Mouse (Mus musculus): Measurements from ENCODE around the gene Sacm1l. TPM values are rescaled to one million over a fixed set of nuclear protein-coding genes. Genes with fewer than 3 reads are reported as not detected.

Gene Sacm1l
- polyA plus RNA-seq, 1 experiment from 2014 or later, result 55.2 TPM

DNA sequence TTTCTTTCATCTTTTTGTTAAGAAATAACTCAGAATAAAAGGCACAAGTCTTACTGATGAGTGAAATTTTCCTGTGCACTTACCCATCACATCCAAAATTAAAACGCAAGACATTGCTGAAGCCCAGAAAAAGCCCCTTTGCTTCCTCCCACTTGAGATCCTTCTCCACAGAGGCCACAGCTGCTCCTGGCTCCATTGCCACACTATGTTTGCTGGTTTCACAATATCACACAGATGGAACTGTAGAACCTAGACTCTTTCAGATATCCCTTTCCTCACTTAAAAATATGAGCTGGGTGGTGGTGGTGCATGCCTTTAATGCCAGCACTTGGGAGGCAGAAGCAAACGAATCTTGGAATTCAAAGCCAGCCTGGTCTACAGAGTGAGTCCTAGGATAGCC lies 17.1 kb upstream of the Sacm1l start:
- no peak for TF ChIP-seq CTCF (IDR thresholded peaks at IDR 0.05; ENCODE audit: low read depth)
- no peak for DNase-seq (ENCODE audit: low spot score)
- WGBS, result 74% methylated on average over 2 of the region's 2 CpGs

DNA sequence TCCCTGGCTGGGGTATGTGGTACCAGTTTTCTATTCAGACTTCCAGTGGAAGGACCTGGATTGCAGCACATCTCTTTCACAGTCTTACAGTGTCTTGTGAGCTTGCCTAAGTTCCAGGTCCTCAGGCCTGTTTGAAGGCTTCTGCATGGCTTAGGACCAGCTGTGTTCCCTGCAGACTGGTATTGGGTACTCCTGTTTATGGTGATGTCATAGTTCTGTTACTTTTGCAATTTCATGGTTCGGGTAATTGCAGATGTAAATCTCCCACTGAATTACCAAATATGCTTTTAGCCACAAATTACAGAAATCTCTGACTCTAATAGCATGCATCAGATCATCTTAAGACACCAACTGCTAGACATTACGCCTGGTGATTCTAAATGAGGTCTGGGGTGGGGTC lies 14.5 kb upstream of the Sacm1l start:
- WGBS, result 84% methylated on average over 2 of the region's 2 CpGs
- 0 out of 2 replicates have a peak, but pooled peaks cover under 1% of the 10 kb centered on the region for H3K4me1 ChIP-seq (replicated peaks; ENCODE audit: insufficient read depth, low read length)
- H3K27me3 ChIP-seq (ENCODE audit: insufficient read depth, low read length), result no peaks in the 10 kb centered on the region
- H3K9me3 ChIP-seq (replicated peaks; ENCODE audit: low read length), result no peaks in the 10 kb centered on the region
- DNase-seq (ENCODE audit: low spot score), result no peak
- H3K36me3 ChIP-seq (ENCODE audit: insufficient read depth, low read length), result peaks cover 25% of the 10 kb centered on the region; the same call in 1 of the 2 replicates
- H3K4me2 ChIP-seq (ENCODE audit: low read length), result no peak overlapping the region
- H3K9ac ChIP-seq (ENCODE audit: low read depth, low read length), result no peak overlapping the region
- no peak overlapping the region for H3K4me3 ChIP-seq (replicated peaks; ENCODE audit: low read depth, low read length)
- no peak for ATAC-seq (replicated peaks; ENCODE audit: low FRiP score, low read depth)
- TF ChIP-seq CTCF (IDR thresholded peaks at IDR 0.05; ENCODE audit: low read depth), result no peak
- no peak overlapping the region for H3K27ac ChIP-seq

More for the DNA sequence above, 17.1 kb upstream of the Sacm1l start:
- Histone ChIP-seq H3K9me3 (replicated peaks; ENCODE audit: low read length) (no peaks in the 10 kb centered on the region), H3K36me3 (ENCODE audit: insufficient read depth, low read length) (peaks cover 19% of the 10 kb centered on the region; the same call in 1 of the 2 replicates), H3K4me1 (replicated peaks; ENCODE audit: insufficient read depth, low read length) (0 out of 2 replicates have a peak, but pooled peaks cover 3% of the 10 kb centered on the region), H3K9ac (ENCODE audit: low read depth, low read length) (no peak overlapping the region), H3K4me2 (ENCODE audit: low read length) (no peak overlapping the region), H3K27me3 (ENCODE audit: insufficient read depth, low read length) (no peaks in the 10 kb centered on the region), H3K4me3 (replicated peaks; ENCODE audit: low read depth, low read length) (no peak overlapping the region), H3K27ac (no peak overlapping the region)
- ATAC-seq (replicated peaks; ENCODE audit: low FRiP score, low read depth), result no peak

DNA sequence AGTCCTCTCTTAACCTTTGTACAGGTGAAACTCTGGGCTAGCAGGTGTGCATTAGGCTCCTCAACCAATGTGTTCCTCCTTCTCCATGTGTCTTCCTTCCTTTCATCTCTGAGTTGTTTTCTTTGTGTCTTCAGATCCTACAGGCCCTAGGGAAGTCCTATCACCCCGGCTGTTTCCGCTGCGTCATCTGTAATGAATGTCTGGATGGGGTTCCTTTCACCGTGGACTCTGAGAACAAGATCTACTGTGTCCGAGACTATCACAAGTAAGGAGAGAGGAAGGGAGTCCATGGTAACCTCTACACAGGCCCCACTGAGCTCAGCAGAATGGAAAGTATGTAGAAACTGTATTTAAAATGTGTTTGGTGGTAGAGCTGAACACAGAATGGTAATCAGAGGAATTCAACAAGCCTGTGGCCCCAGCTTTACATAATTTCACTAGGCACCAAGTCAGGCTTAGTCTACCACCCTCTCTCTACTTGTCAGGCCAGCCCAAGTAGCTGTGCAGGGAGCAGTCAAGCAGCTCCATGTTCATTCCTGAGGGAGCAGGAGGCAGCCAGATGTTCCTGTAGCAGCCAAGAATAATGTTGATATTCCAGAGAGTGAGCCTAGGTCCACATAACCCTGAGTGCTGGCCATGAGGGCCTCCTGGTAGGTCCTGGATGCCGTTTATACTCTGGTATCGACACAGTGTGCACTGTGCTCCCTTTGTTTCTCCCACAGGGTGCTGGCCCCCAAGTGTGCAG lies 12.7 kb upstream of the Sacm1l start:
- peaks cover 28% of the 10 kb centered on the region; the same call in 1 of the 2 replicates for H3K36me3 ChIP-seq (ENCODE audit: insufficient read depth, low read length)
- no peak for ATAC-seq (replicated peaks; ENCODE audit: low FRiP score, low read depth)
- TF ChIP-seq CTCF (IDR thresholded peaks at IDR 0.05; ENCODE audit: low read depth), result no peak
- H3K9me3 ChIP-seq (replicated peaks; ENCODE audit: low read length), result no peaks in the 10 kb centered on the region
- no peak for DNase-seq (ENCODE audit: low spot score)
- no peaks in the 10 kb centered on the region for H3K27me3 ChIP-seq (ENCODE audit: insufficient read depth, low read length)
- H3K4me2 ChIP-seq (ENCODE audit: low read length), result no peak overlapping the region
- H3K9ac ChIP-seq (ENCODE audit: low read depth, low read length), result no peak overlapping the region
- H3K4me3 ChIP-seq (replicated peaks; ENCODE audit: low read depth, low read length), result no peak overlapping the region
- WGBS, result 79% methylated on average over 7 of the region's 7 CpGs
- H3K4me1 ChIP-seq (replicated peaks; ENCODE audit: insufficient read depth, low read length), result no peaks in the 10 kb centered on the region
- H3K27ac ChIP-seq, result no peak overlapping the region

DNA sequence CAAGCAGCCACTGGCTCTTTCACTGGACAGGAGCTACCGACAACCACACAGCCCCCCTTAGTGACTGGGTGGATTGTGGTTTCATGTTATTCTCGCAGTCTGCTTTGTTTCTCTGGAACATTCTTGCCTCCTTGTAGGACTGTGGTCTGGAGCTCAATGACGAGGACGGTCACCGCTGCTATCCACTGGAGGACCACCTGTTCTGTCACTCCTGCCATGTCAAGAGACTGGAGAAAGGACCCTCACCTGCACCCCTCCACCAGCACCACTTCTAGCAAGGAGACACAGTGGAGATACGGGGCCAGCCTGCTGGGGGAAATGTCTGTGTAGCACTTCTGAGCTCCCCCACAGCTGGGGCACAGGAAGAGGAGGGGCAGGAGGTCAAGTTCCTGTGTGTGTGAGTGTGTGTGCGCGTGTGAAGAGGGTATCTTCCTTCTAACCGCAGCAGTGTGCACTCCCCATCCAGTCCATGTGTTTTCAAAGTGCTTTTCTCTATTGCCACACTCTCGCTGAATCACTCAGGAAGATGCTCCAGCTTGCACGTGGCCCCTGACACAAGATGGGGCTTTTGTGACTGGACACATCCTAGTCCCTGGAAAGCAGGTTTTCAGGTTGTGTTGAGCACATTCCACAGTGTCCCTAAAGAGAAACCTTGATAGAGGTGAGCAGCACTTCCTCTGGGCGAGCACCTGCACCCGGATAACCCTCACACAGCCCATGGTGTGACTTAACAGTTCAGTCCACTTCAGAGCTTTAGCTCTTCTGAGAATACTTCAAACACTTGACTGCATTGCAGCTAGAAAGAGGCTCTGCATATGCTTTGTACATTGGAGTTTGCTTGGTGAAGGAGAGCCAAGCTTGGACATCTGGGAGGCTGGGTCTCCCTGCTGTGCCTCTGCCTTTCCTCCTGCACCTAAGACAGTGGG lies 10.3 kb upstream of the Sacm1l start:
- no peak for DNase-seq (ENCODE audit: low spot score)

DNA sequence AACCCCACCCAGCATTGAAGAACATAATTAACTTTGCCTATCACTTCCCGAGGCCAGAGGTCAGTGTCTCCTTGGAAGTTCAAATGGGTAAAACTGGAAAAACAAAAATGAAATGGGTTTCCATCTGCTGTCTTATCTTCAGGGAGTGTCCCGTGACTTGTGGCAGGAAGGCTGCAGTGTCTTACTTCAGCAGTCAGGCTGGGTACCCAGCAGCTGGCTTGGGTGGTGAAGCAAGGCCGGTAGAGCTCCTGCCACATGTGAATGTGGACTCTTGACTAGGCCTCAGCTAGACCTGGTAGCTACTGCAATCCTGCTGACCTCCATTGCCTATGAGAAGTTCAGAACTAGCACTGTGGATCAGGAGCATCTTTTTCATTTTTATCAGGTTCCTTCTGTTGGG lies 8.8 kb upstream of the Sacm1l start:
- Histone ChIP-seq H3K4me1 (replicated peaks; ENCODE audit: insufficient read depth, low read length) (no peaks in the 10 kb centered on the region), H3K27ac (no peak overlapping the region), H3K9ac (ENCODE audit: low read depth, low read length) (no peak overlapping the region), H3K4me3 (replicated peaks; ENCODE audit: low read depth, low read length) (no peak overlapping the region), H3K9me3 (replicated peaks; ENCODE audit: low read length) (no peaks in the 10 kb centered on the region), H3K27me3 (ENCODE audit: insufficient read depth, low read length) (no peaks in the 10 kb centered on the region), H3K4me2 (ENCODE audit: low read length) (no peak overlapping the region), H3K36me3 (ENCODE audit: insufficient read depth, low read length) (peaks cover 21% of the 10 kb centered on the region; the same call in 1 of the 2 replicates)
- TF ChIP-seq CTCF (IDR thresholded peaks at IDR 0.05; ENCODE audit: low read depth), result no peak
- 60% methylated on average over 3 of the region's 3 CpGs for WGBS
- no peak for DNase-seq (ENCODE audit: low spot score)
- ATAC-seq (replicated peaks; ENCODE audit: low FRiP score, low read depth), result no peak

More for the DNA sequence above, 10.3 kb upstream of the Sacm1l start:
- WGBS, result 80% methylated on average over 13 of the region's 13 CpGs
- no peaks in the 10 kb centered on the region for H3K27me3 ChIP-seq (ENCODE audit: insufficient read depth, low read length)
- no peak for TF ChIP-seq CTCF (IDR thresholded peaks at IDR 0.05; ENCODE audit: low read depth)
- no peak overlapping the region for H3K4me3 ChIP-seq (replicated peaks; ENCODE audit: low read depth, low read length)
- no peak overlapping the region for H3K4me2 ChIP-seq (ENCODE audit: low read length)
- H3K9me3 ChIP-seq (replicated peaks; ENCODE audit: low read length), result no peaks in the 10 kb centered on the region
- H3K36me3 ChIP-seq (ENCODE audit: insufficient read depth, low read length), result peaks cover 21% of the 10 kb centered on the region; the same call in 1 of the 2 replicates
- no peaks in the 10 kb centered on the region for H3K4me1 ChIP-seq (replicated peaks; ENCODE audit: insufficient read depth, low read length)
- ATAC-seq (replicated peaks; ENCODE audit: low FRiP score, low read depth), result no peak
- H3K9ac ChIP-seq (ENCODE audit: low read depth, low read length), result no peak overlapping the region
- H3K27ac ChIP-seq, result no peak overlapping the region

DNA sequence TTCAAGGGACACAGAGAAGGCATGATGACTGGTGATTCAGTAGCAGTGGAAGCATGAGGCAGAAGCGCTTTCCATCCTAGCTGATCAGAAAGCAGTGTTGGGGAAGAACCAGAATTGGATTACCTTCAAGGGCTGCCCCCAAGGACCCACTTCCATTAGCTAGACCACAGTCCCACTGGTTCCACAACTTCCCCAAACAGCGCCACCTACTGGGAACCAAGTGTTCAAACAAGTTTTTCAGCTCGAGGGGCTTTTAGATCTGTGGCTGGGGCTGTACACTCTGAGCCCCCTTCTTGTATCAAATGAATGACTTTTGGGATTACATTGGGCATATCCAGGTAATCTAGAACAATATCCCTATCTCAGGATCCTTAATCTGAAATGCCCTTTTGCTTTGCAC lies 5.9 kb upstream of the Sacm1l start:
- H3K27ac ChIP-seq, result no peak overlapping the region
- H3K4me1 ChIP-seq (replicated peaks; ENCODE audit: insufficient read depth, low read length), result no peaks in the 10 kb centered on the region
- no peaks in the 10 kb centered on the region for H3K27me3 ChIP-seq (ENCODE audit: insufficient read depth, low read length)
- no peak overlapping the region for H3K4me3 ChIP-seq (replicated peaks; ENCODE audit: low read depth, low read length)
- TF ChIP-seq CTCF (IDR thresholded peaks at IDR 0.05; ENCODE audit: low read depth), result peak; percentile 72
- WGBS, result 28% methylated on average over 3 of the region's 3 CpGs
- H3K9me3 ChIP-seq (replicated peaks; ENCODE audit: low read length), result no peaks in the 10 kb centered on the region
- H3K9ac ChIP-seq (ENCODE audit: low read depth, low read length), result no peak overlapping the region
- peaks cover 10% of the 10 kb centered on the region; the same call in 1 of the 2 replicates for H3K36me3 ChIP-seq (ENCODE audit: insufficient read depth, low read length)
- DNase-seq (ENCODE audit: low spot score), result peak; percentile 52
- H3K4me2 ChIP-seq (ENCODE audit: low read length), result no peak overlapping the region
- ATAC-seq (replicated peaks; ENCODE audit: low FRiP score, low read depth), result no peak

Measured in kidney, postnatal 0 days (tissue).